Mouse (Mus musculus) olfactory bulb, adult 2 months (tissue): Measurements from ENCODE around the gene Cd36.

Source experiments
- CTCF ChIP-seq: fragments of 200-500 bp; IDR thresholded peaks from 2 replicates; pipeline ENCODE4 v1.5.1; 2012; ENCODE audit warnings: low read depth, mild to moderate bottlenecking, low read length, moderate library complexity; ENCODE audit not compliant: insufficient read depth
- POLR2A ChIP-seq: fragments of 200-500 bp; IDR thresholded peaks from 2 replicates; pipeline ENCODE4 v1.6.1; 2012; ENCODE audit warnings: mild to moderate bottlenecking, low read depth, low read length, moderate library complexity; ENCODE audit not compliant: insufficient read depth

GRCm38 (mm10) chr5:17776571-17776970 lies 112.0 kb downstream of the Cd36 start:
- no peak for TF ChIP-seq POLR2A
- TF ChIP-seq CTCF, result no peak
